Mouse (Mus musculus): ENCODE measurements around the gene Rnf183. TPM values are rescaled to one million over a fixed set of nuclear protein-coding genes. Genes with fewer than 3 reads are reported as not detected.

The Rnf183 gene
- polyA plus RNA-seq, 1 experiment from 2014 or later: not detected

DNA sequence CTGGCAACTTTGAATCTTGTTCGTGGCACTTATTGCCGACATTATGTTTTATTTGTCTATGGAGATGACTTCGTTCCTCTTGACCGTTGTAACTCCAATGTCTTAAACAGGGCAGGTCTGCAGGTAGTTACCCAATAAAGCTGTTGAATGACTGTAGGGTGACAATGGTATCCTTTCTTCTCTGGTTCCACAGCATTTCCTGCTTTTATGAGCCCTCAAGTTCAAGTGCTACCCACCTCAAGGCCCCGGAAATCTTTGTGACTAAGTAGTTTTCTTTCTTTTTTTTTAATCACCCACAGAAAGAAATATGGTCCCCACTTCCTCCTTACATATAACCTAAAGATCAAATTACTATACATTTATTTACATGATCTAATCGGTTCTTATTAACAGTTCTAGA, 40.7 kb upstream of the Rnf183 start:
- peaks cover 11% of the 10 kb centered on the region for H3K4me1 ChIP-seq (ENCODE audit: insufficient read depth)
- no peak for TF ChIP-seq EP300 (IDR thresholded peaks at IDR 0.05; ENCODE audit: low read depth)
- no peak for TF ChIP-seq CTCF (IDR thresholded peaks at IDR 0.05; ENCODE audit: low read depth)
- DNase-seq (no peak), ATAC-seq (no peak)
- no peak overlapping the region for H3K27ac ChIP-seq (ENCODE audit: low read depth)
- no peak overlapping the region for H3K9ac ChIP-seq (replicated peaks)
- peaks cover 14% of the 10 kb centered on the region for H3K27me3 ChIP-seq (ENCODE audit: insufficient read depth, low read length)
- no peak overlapping the region for H3K4me2 ChIP-seq (ENCODE audit: low read depth, low read length)
- 73% methylated on average over 6 of the region's 6 CpGs for WGBS (ENCODE audit: insufficient replicate concordance)
- H3K9me3 ChIP-seq (ENCODE audit: low read length): no peaks in the 10 kb centered on the region
- H3K4me3 ChIP-seq (ENCODE audit: low read depth, low read length): no peak overlapping the region
- no peaks in the 10 kb centered on the region for H3K36me3 ChIP-seq (replicated peaks; ENCODE audit: insufficient read depth, low read length)

DNA sequence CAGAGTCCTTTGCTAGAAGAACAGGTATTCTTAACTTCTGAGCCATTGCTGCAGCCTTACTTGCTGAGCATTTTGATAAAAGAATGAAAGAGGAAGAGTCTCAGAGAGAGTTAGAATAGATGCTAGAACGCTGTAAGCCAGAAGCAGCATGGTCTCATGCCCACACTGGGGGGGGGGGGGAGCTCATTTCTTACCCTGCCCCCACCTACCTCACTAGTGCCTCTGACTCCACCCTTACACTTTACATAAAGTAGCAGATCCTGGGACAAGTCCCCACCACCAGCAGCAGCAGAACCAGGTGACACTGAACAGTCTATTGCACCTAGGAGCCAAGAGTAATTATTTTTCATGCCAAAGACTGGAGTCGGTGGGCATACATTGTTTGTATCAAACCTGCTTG, 40.1 kb upstream of the Rnf183 start:
- WGBS (ENCODE audit: insufficient replicate concordance): 82% methylated on average over 2 of the region's 2 CpGs
- ATAC-seq (no peak), DNase-seq (no peak)
- Histone ChIP-seq H3K9ac (replicated peaks) (no peak overlapping the region), H3K4me3 (ENCODE audit: low read depth, low read length) (no peak overlapping the region), H3K27ac (ENCODE audit: low read depth) (no peak overlapping the region), H3K4me2 (ENCODE audit: low read depth, low read length) (no peak overlapping the region), H3K27me3 (ENCODE audit: insufficient read depth, low read length) (peaks cover 8% of the 10 kb centered on the region), H3K36me3 (replicated peaks; ENCODE audit: insufficient read depth, low read length) (no peaks in the 10 kb centered on the region), H3K9me3 (ENCODE audit: low read length) (no peaks in the 10 kb centered on the region), H3K4me1 (ENCODE audit: insufficient read depth) (peaks cover 14% of the 10 kb centered on the region)
- TF ChIP-seq CTCF (IDR thresholded peaks at IDR 0.05; ENCODE audit: low read depth) (no peak), EP300 (IDR thresholded peaks at IDR 0.05; ENCODE audit: low read depth) (no peak)

DNA sequence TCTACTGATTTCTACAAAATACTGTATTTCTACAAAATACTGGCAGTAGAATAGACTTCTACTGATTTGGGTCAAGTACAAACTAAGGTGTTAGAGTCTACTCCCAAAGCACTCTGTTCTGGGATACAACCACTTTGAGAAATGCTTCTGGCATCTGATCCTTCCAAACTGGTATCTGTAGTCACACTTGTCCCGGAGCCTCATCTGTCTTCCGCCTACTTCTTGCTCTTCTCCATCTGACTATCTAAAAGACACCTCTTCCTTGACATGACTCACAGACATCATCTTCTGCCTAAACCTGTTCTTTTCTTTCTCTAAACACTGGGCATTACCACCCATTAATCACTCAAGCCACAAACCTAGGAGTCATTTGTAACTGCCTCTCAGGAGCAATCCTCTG, 37.0 kb upstream of the Rnf183 start:
- ATAC-seq (no peak), DNase-seq (no peak)
- Histone ChIP-seq H3K4me2 (ENCODE audit: low read depth, low read length) (no peak overlapping the region), H3K9ac (replicated peaks) (no peak overlapping the region), H3K27me3 (ENCODE audit: insufficient read depth, low read length) (no peaks in the 10 kb centered on the region), H3K9me3 (ENCODE audit: low read length) (no peaks in the 10 kb centered on the region), H3K4me3 (ENCODE audit: low read depth, low read length) (no peak overlapping the region), H3K4me1 (ENCODE audit: insufficient read depth) (peaks cover 5% of the 10 kb centered on the region; the same call in 1 of the 2 replicates), H3K36me3 (replicated peaks; ENCODE audit: insufficient read depth, low read length) (no peaks in the 10 kb centered on the region), H3K27ac (ENCODE audit: low read depth) (no peak overlapping the region)
- TF ChIP-seq EP300 (IDR thresholded peaks at IDR 0.05; ENCODE audit: low read depth): no peak
- TF ChIP-seq CTCF (IDR thresholded peaks at IDR 0.05; ENCODE audit: low read depth): no peak
- WGBS (ENCODE audit: insufficient replicate concordance): 96% methylated on average over 2 of the region's 2 CpGs

DNA sequence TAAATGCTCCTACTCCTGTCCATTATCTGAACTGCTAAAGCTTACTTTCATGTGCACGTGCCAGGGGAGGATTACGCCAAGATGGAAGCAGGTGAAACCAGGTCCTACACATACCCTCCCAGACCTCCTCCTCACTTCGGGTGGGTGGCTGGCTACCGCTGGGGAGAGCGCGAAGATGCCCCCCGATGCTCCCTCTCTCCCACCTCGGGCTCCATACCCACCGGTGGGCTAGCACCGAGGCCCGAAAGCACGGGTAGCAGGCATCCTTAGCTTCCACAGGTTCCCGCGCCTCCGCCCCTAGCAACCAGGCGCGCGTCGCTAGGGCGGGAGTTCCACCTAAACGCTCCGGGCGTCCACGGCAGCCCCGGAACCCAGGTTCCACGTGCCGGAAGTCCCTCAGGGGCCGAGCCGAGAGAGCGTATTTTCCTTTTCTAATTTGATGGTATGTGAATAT, 35.6 kb upstream of the Rnf183 start, which contains the start of gene Wdr31:
Wdr31 (minus strand) TSS at position 299 of the 454 bp plus-strand sequence.
- Histone ChIP-seq H3K9ac (replicated peaks) (peak within 1 kb of the TSS; percentile 44; the same call in 1 of the 2 replicates), H3K27ac (ENCODE audit: low read depth) (no peak within 1 kb of the TSS), H3K4me2 (ENCODE audit: low read depth, low read length) (peak within 1 kb of the TSS; percentile 91), H3K4me3 (ENCODE audit: low read depth, low read length) (peak within 1 kb of the TSS; percentile 66), H3K4me1 (ENCODE audit: insufficient read depth) (peaks cover 5% of the 10 kb centered on the region; the same call in 1 of the 2 replicates), H3K36me3 (replicated peaks; ENCODE audit: insufficient read depth, low read length) (no peaks in the 10 kb centered on the region), H3K27me3 (ENCODE audit: insufficient read depth, low read length) (no peaks in the 10 kb centered on the region), H3K9me3 (ENCODE audit: low read length) (no peaks in the 10 kb centered on the region)
- TF ChIP-seq CTCF (IDR thresholded peaks at IDR 0.05; ENCODE audit: low read depth): no peak
- no peak for TF ChIP-seq EP300 (IDR thresholded peaks at IDR 0.05; ENCODE audit: low read depth)
- ATAC-seq: peak; percentile 99
- DNase-seq: peak; percentile 88
- 1% methylated on average over 30 of the region's 30 CpGs for WGBS (ENCODE audit: insufficient replicate concordance)

DNA sequence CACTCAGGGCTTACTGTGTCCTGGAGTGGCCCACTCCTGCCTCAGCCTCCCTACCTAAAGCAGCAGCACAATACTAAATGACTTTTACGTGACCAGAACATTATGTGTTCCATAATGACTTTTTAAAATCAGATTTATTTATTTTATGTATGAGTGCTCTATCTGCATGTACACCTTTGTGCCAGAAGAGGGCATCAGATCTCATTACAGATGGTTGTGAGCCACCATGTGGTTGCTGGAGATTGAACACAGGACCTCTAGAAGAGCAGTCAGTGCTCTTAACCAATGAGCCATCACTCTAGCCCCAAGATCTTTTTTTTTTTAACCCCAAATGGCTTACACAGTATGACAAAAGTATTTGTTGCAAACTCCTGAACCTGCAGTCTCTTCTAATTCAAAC, 33.1 kb upstream of the Rnf183 start:
- DNase-seq (no peak), ATAC-seq (no peak)
- Histone ChIP-seq H3K4me1 (ENCODE audit: insufficient read depth) (peaks cover 5% of the 10 kb centered on the region; the same call in 1 of the 2 replicates), H3K9me3 (ENCODE audit: low read length) (no peaks in the 10 kb centered on the region), H3K27ac (ENCODE audit: low read depth) (no peak overlapping the region), H3K4me2 (ENCODE audit: low read depth, low read length) (no peak overlapping the region), H3K4me3 (ENCODE audit: low read depth, low read length) (no peak overlapping the region), H3K27me3 (ENCODE audit: insufficient read depth, low read length) (no peaks in the 10 kb centered on the region), H3K36me3 (replicated peaks; ENCODE audit: insufficient read depth, low read length) (no peaks in the 10 kb centered on the region), H3K9ac (replicated peaks) (no peak overlapping the region)
- no peak for TF ChIP-seq EP300 (IDR thresholded peaks at IDR 0.05; ENCODE audit: low read depth)
- TF ChIP-seq CTCF (IDR thresholded peaks at IDR 0.05; ENCODE audit: low read depth): peak; percentile 42
- WGBS (ENCODE audit: insufficient replicate concordance): 81% methylated on average over 1 of the region's 1 CpGs

DNA sequence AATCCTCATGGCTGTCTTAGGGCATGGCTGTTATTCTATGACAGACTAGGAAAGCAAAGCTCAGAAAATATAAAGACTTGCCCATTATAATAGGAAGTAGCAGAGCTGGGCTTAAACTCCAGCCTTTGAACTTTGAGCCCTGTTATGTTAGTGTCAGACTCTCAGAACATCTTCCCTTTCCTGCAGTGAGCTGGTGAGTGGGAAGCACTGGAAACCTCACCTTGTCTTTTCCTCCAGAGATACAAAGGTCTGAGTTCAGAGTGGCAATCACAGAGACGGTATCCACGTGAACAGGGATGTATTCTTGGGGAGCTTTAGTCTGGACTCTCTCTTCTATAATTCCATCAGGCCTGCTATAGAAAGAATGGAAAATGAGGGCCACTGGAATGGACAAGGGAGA, 28.1 kb upstream of the Rnf183 start:
- DNase-seq: no peak

More for the DNA sequence above, 28.1 kb upstream of the Rnf183 start:
- Histone ChIP-seq H3K4me1 (ENCODE audit: insufficient read depth) (no peaks in the 10 kb centered on the region), H3K36me3 (replicated peaks; ENCODE audit: insufficient read depth, low read length) (no peaks in the 10 kb centered on the region), H3K27me3 (ENCODE audit: insufficient read depth, low read length) (no peaks in the 10 kb centered on the region), H3K4me3 (ENCODE audit: low read depth, low read length) (no peak overlapping the region), H3K4me2 (ENCODE audit: low read depth, low read length) (no peak overlapping the region), H3K9me3 (ENCODE audit: low read length) (no peaks in the 10 kb centered on the region), H3K27ac (ENCODE audit: low read depth) (no peak overlapping the region), H3K9ac (replicated peaks) (no peak overlapping the region)
- WGBS (ENCODE audit: insufficient replicate concordance): 74% methylated on average over 2 of the region's 2 CpGs
- TF ChIP-seq CTCF (IDR thresholded peaks at IDR 0.05; ENCODE audit: low read depth) (no peak), EP300 (IDR thresholded peaks at IDR 0.05; ENCODE audit: low read depth) (no peak)
- ATAC-seq: no peak
